Mouse (Mus musculus) lung, postnatal 0 days (tissue): ENCODE measurements around the gene Syt6.

Experiments used
- CTCF ChIP-seq: IDR thresholded peaks from 2 replicates; pipeline ENCODE4 v1.5.1; 2016; ENCODE audit warnings: antibody characterized with exemption, mild to moderate bottlenecking
- EP300 ChIP-seq: IDR thresholded peaks from 2 replicates; pipeline ENCODE4 v1.6.1; 2016; ENCODE audit warnings: antibody characterized with exemption, mild to moderate bottlenecking, control low read depth

GRCm38 (mm10) chr3:103625169-103625568, 50.1 kb downstream of the Syt6 start:
- TF ChIP-seq CTCF (no peak), EP300 (no peak)
